Mouse (Mus musculus) spleen, postnatal 14 days (tissue): Measurements from ENCODE around the gene 2010300C02Rik.
"Not testable (repeated sequence)": the region's sequence is repeated elsewhere in the genome, so short reads cannot be mapped to it uniquely, and the experiment has no call there.

Source experiments
- DNase-seq, 2 experiments: peaks; one replicate each; pipeline ENCODE4 v3.0.0; 2021 to 2022; ENCODE audit warnings: low spot score in 2 of 2

2010300C02Rik gene

GRCm38 (mm10) chr1:37628749-37629148, 91.1 kb downstream of the 2010300C02Rik start:
- DNase-seq: no peak

- peak in 1 of 2 experiments; percentile 26 for DNase-seq
Measured at GRCm38 (mm10) chr1:37624185-37624584, 95.7 kb downstream of the 2010300C02Rik start.

- no peak for DNase-seq
Measured at GRCm38 (mm10) chr1:37622049-37622448, 97.8 kb downstream of the 2010300C02Rik start.

- DNase-seq: no peak
Measured at GRCm38 (mm10) chr1:37619542-37619941, 100.3 kb downstream of the 2010300C02Rik start.

- no peak for DNase-seq
Measured at GRCm38 (mm10) chr1:37617047-37617446, 102.8 kb downstream of the 2010300C02Rik start.

- DNase-seq: no peak
Measured at GRCm38 (mm10) chr1:37616569-37616968, 103.3 kb downstream of the 2010300C02Rik start.

GRCm38 (mm10) chr1:37615290-37616040, 104.4 kb downstream of the 2010300C02Rik start:
- DNase-seq: no peak

GRCm38 (mm10) chr1:37614836-37615235, 105.0 kb downstream of the 2010300C02Rik start:
- DNase-seq: no peak

GRCm38 (mm10) chr1:37614130-37614529, 105.8 kb downstream of the 2010300C02Rik start:
- DNase-seq: no peak

- DNase-seq: no peak
Measured at GRCm38 (mm10) chr1:37611032-37611431, 108.9 kb downstream of the 2010300C02Rik start.

GRCm38 (mm10) chr1:37610242-37610641, 109.6 kb downstream of the 2010300C02Rik start:
- DNase-seq: no peak

GRCm38 (mm10) chr1:37605694-37606093, 114.2 kb downstream of the 2010300C02Rik start:
- DNase-seq: not testable (repeated sequence)

GRCm38 (mm10) chr1:37603206-37603605, 116.7 kb downstream of the 2010300C02Rik start:
- no peak for DNase-seq

- DNase-seq: no peak
Measured at GRCm38 (mm10) chr1:37602268-37602667, 117.6 kb downstream of the 2010300C02Rik start.

- no peak for DNase-seq
Measured at GRCm38 (mm10) chr1:37601461-37601860, 118.4 kb downstream of the 2010300C02Rik start.

GRCm38 (mm10) chr1:37600640-37601175, 119.2 kb downstream of the 2010300C02Rik start:
- DNase-seq: no peak

- no peak for DNase-seq
Measured at GRCm38 (mm10) chr1:37598986-37599385, 120.9 kb downstream of the 2010300C02Rik start.

- not testable (repeated sequence) for DNase-seq
Measured at GRCm38 (mm10) chr1:37594812-37595211, 125.1 kb downstream of the 2010300C02Rik start.

- DNase-seq: peak; percentile 36 to 54
Measured at GRCm38 (mm10) chr1:37585809-37586480, 133.9 kb downstream of the 2010300C02Rik start.

- no peak for DNase-seq
Measured at GRCm38 (mm10) chr1:37583795-37584464, 136.0 kb downstream of the 2010300C02Rik start.

GRCm38 (mm10) chr1:37583167-37583566, 136.7 kb downstream of the 2010300C02Rik start:
- no peak for DNase-seq

GRCm38 (mm10) chr1:37579686-37580085, 140.2 kb downstream of the 2010300C02Rik start:
- DNase-seq: no peak
